Mouse (Mus musculus) embryonic facial prominence, embryonic 10.5 days (tissue): ENCODE data around the gene Il13ra2. TPM values are rescaled to one million over a fixed set of nuclear protein-coding genes. Genes with fewer than 3 reads are reported as not detected.
"Not testable (repeated sequence)": the region's sequence is repeated elsewhere in the genome, so short reads cannot be mapped to it uniquely, and the experiment has no call there.

Source experiments
- DNase-seq: peaks from one replicate; pipeline ENCODE4 v3.0.0-alpha.2; 2017; ENCODE audit warnings: low spot score
- H3K27ac ChIP-seq: fragments of 300-500 bp; sonication (generic); replicated peaks from 2 replicates; pipeline ENCODE4 v1.5.1; 2016; ENCODE audit warnings: mild to moderate bottlenecking
- H3K27me3 ChIP-seq: fragments of 300-500 bp; sonication (generic); replicated peaks from 2 replicates; pipeline ENCODE4 v1.6.1; 2016; ENCODE audit warnings: low read depth, mild to moderate bottlenecking; ENCODE audit not compliant: poor library complexity, severe bottlenecking
- H3K36me3 ChIP-seq: fragments of 300-500 bp; sonication (generic); replicated peaks from 2 replicates; pipeline ENCODE4 v1.6.1; 2016; ENCODE audit warnings: mild to moderate bottlenecking, moderate library complexity
- H3K4me1 ChIP-seq: fragments of 300-500 bp; sonication (generic); 2 replicates; pipeline ENCODE4 v1.6.1; 2016
- H3K4me3 ChIP-seq: fragments of 300-500 bp; sonication (generic); 2 replicates; pipeline ENCODE4 v1.5.1; 2016; ENCODE audit warnings: mild to moderate bottlenecking, moderate library complexity
- H3K9me3 ChIP-seq: fragments of 300-500 bp; sonication (generic); 2 replicates; pipeline ENCODE4 v1.6.1; 2016; ENCODE audit warnings: mild to moderate bottlenecking
- WGBS: fragments of 180-500 bp; shearing (Covaris S2); methylation state at CpG from one replicate; pipeline ENCODE4 v1.1.7; 2016; 5-methylcytosine and 5-hydroxymethylcytosine counted together
- polyA plus RNA-seq: library from polyadenylated mRNA; unstranded; fragments of >200 nt; fragmentation: Nextera tagmentation; extraction: Ambion mirVana; gene quantifications from 2 replicates; pipeline ENCODE4 v1.2.1, GENCODE M21; 2016

Il13ra2 gene
- polyA plus RNA-seq, result not detected in 2 replicates

DNA sequence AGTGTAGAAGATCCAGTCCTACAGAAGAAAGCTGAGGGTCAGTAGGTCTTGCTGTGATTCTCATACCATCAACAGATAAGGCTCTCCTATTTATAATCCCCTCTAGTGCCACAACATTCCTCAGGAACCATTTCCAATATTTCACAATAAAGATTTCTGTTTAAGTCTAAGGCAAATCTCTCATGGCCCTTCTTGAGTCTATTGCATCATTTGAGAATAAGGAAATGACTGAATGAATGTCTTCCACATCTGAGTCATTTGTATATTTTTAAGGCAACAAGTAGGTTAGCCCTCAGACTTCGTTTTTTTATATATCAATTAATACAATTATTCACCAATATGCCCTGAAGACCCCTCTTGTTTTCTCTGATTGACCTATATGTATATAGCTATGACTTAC is at the start of gene Il13ra2:
TSS of gene Il13ra2 (minus strand) at position 64 of the 400 bp plus-strand sequence.
- no peak for DNase-seq
- Histone ChIP-seq H3K4me3 (no peak within 1 kb of the TSS), H3K36me3 (no peaks in the 10 kb centered on the region), H3K27me3 (no peaks in the 10 kb centered on the region), H3K4me1 (no peaks in the 10 kb centered on the region), H3K9me3 (no peaks in the 10 kb centered on the region), H3K27ac (no peak within 1 kb of the TSS)
- WGBS, result 48% methylated on average over 1 of the region's 1 CpGs

DNA sequence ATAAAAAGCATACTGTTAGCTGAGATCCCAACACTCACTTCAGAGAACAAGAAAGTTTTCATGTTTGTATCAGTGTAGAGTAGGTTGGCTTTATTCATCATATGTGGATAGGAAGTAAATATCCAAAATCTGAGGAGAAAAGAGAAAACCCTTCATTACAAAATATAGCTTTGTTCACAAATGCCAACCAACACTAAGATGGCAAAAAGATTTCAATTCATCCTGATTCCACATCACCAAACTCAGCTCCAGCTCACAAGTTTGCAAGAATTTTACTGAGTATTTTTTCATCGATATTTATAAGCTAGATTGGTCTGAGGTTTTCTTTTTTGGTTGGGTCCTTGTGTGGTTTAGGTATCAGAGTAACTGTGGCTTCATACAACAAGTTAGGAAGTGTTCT is 24.6 kb upstream of the Il13ra2 start, which contains the start of gene Vmn1r239-ps:
TSS of gene Vmn1r239-ps (minus strand) at position 101 of the 400 bp plus-strand sequence.
- not testable (repeated sequence) for H3K4me3 ChIP-seq, DNase-seq, H3K9me3 ChIP-seq, H3K27ac ChIP-seq, H3K4me1 ChIP-seq, H3K36me3 ChIP-seq, H3K27me3 ChIP-seq
- 85% methylated on average over 1 of the region's 1 CpGs for WGBS

DNA sequence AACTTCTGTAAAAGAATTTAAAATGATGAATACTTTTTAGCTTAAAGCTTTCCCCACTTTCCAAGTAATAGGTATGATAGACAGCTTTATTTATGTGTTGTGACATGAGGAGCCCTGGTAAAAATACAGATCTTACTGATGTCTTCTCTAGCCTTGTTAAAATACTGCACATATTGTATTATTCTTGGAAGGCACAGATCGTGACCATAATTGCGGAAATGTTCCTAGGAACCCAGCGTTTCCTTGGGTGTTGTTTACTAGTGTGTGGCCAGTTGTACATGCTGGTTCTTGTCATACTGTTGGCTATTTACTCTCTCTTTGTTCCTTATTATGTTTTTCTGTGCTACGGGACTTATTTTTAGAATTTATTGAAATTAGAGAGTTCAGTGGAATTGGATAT is 14.4 kb upstream of the Il13ra2 start:
- no peaks in the 10 kb centered on the region for H3K27me3 ChIP-seq
- 90% methylated on average over 4 of the region's 4 CpGs for WGBS

DNA sequence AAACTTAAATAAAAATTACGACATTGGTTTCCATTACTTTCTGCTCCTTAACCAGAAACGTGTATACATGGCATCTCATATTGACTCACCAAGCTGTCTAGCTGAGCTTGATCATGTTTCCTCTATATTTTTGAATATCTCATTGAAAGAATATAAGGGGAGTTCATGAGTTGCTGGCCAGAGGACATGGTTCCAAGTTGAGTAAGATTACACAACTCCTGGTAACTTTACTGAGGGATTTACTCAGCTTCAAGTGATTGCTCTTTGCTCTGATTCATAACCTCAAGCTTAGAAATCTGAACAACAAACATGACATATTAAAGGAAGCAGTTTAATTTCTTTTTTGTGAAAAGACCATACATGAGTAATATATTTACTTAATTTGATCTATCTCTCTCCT is 6.4 kb upstream of the Il13ra2 start:
- no peak overlapping the region for H3K27ac ChIP-seq
- DNase-seq, result no peak
- H3K4me3 ChIP-seq, result no peak overlapping the region
- H3K36me3 ChIP-seq, result no peaks in the 10 kb centered on the region
- WGBS, result 78% methylated on average over 2 of the region's 2 CpGs
- no peaks in the 10 kb centered on the region for H3K4me1 ChIP-seq
- no peaks in the 10 kb centered on the region for H3K27me3 ChIP-seq
- no peaks in the 10 kb centered on the region for H3K9me3 ChIP-seq

More for the DNA sequence above, 14.4 kb upstream of the Il13ra2 start:
- H3K9me3 ChIP-seq, result no peaks in the 10 kb centered on the region
- DNase-seq, result no peak
- H3K4me3 ChIP-seq, result no peak overlapping the region
- no peak overlapping the region for H3K27ac ChIP-seq
- no peaks in the 10 kb centered on the region for H3K36me3 ChIP-seq
- H3K4me1 ChIP-seq, result no peaks in the 10 kb centered on the region

DNA sequence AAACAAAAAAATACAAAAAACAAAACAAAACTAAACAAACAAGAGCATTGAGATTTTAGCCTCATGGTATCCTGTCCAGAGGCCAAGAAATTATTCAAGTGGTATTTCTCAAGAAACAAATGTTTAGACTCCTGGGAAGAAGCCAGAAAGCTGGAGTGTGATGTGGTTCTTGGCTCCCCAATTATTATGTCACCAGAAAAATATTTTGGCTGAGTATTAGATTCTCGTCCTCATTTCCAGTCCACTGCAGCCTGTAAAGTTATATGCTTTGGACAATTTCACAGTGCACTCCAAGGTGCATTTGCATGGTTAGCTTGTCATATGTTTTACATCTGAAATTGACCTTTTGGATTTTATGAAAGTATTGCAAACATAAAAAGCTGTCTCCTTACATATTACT is 761 bp upstream of the Il13ra2 start:
- Histone ChIP-seq H3K4me3 (no peak overlapping the region), H3K36me3 (no peaks in the 10 kb centered on the region), H3K27ac (no peak overlapping the region), H3K9me3 (no peaks in the 10 kb centered on the region), H3K27me3 (no peaks in the 10 kb centered on the region), H3K4me1 (no peaks in the 10 kb centered on the region)
- DNase-seq, result no peak
- 76% methylated on average over 1 of the region's 1 CpGs for WGBS

DNA sequence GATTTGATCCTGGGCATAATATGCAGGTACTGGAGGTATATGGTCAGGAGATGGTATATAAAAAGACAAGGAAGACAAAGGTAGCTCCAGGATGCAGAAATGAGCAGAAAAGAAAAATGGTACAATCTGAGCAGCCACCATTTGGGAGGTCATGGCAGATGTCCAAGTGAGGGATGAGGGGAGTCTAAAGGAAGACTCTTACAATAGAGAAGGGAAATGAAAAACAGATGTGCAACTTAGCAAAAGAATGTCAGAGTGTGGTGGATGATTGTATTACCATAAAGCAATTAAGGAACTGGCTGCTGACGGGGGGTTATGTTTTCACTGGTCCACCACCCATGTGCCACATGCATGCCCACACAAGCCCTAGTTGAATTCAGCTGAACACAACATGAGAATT is 35.5 kb downstream of the Il13ra2 start:
- DNase-seq, result no peak
- no peak overlapping the region for H3K4me3 ChIP-seq
- no peak overlapping the region for H3K27ac ChIP-seq
- H3K9me3 ChIP-seq, result no peaks in the 10 kb centered on the region
- WGBS, result 40% methylated on average over 1 of the region's 1 CpGs
- H3K4me1 ChIP-seq, result no peaks in the 10 kb centered on the region
- H3K27me3 ChIP-seq, result no peaks in the 10 kb centered on the region
- H3K36me3 ChIP-seq, result no peaks in the 10 kb centered on the region

DNA sequence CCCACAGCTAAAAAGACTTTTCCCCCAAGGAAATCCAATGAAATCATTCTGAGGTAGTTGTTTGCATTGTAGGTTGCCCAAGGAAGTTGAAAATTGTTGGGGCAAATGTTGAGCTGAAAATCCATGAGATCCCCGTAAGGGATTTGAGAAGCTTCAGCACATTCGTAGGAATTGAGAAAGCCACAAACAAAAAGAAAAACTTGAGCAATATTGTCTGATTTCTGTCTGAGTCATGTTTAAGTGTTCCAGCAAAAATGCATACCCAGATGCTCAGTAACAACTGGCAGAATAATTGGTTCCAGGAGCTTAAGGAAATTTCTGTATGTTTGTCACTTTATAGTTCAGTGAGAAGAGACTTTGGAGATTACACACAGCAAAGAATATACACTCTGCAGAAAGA is 79.8 kb downstream of the Il13ra2 start:
- Histone ChIP-seq H3K9me3 (no peaks in the 10 kb centered on the region), H3K4me3 (no peak overlapping the region), H3K27me3 (no peaks in the 10 kb centered on the region), H3K27ac (no peak overlapping the region), H3K4me1 (no peaks in the 10 kb centered on the region), H3K36me3 (no peaks in the 10 kb centered on the region)
- DNase-seq, result no peak
- 89% methylated on average over 2 of the region's 2 CpGs for WGBS

Other genes with a start within 250 kb of the Il13ra2 start
- gene Vmn1r239-ps, start 24.5 kb upstream of the Il13ra2 start, polyA plus RNA-seq, result not detected in 2 replicates
- 4.3 and 5.6 TPM in 2 replicates for gene Lrch2, start 124.9 kb upstream of the Il13ra2 start, polyA plus RNA-seq